Mouse (Mus musculus): ENCODE results near the gene Pltp. TPM values are rescaled to one million over a fixed set of nuclear protein-coding genes. Genes with fewer than 3 reads are reported as not detected.

Pltp gene
- total RNA-seq (2021), result 10 to 100 TPM; 90.7 to 93.5 TPM
- long read RNA-seq, experiment 1, transcript Pltp-201 (16 exons, 1,809 nt), result major isoform, 112 of 142 reads
- long read RNA-seq, experiment 1, partial matches to known transcripts, result 17 of 142 reads
- long read RNA-seq, experiment 1, other reads (novel, unspliced or antisense), result 10 of 142 reads
- long read RNA-seq, experiment 2, transcript Pltp-201 (16 exons, 1,809 nt), result major isoform, 48 of 62 reads
- long read RNA-seq, experiment 2, partial matches to known transcripts, result 5 of 62 reads
- long read RNA-seq, experiment 2, other reads (novel, unspliced or antisense), result 5 of 62 reads

DNA sequence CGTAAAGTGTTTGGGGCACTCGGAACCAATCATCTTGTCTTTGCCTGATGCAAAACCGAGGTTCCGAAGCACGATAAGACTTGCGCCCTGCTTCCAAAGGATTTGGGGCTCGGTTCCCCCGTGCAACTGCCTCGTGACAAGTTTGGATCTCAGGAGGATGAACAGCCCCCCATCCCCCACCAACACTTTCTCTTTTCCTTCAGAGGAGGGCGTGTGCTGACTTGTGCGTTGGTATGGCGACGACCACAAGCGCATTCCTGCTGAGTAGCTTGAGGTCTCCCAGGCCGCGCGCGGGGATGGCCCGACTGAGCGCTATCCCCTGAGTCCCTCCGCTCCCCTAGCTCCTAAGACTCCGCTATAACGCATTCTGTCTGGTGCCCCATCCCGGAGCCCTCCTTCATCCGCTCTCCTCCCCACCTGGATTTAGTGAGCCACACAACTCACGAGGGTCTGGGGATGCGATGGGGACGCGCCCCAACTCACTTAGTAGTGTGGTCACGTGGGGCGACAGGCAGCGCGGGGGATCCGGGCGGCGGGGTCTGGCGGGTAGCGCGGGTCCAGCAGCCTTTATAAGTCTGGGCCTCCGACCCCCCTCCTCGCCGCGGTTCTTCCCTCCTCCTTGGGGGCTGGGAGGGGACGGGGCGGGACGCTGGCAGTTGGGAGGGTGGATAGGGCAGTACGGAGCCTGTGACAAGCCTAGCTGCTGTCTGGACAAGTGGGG lies at the start of gene Pltp:
TSS of gene Pltp (minus strand) at position 611 of the 721 bp plus-strand sequence.
- DNase-seq (ENCODE audit: low spot score in 2 of 2), result no peak

DNA sequence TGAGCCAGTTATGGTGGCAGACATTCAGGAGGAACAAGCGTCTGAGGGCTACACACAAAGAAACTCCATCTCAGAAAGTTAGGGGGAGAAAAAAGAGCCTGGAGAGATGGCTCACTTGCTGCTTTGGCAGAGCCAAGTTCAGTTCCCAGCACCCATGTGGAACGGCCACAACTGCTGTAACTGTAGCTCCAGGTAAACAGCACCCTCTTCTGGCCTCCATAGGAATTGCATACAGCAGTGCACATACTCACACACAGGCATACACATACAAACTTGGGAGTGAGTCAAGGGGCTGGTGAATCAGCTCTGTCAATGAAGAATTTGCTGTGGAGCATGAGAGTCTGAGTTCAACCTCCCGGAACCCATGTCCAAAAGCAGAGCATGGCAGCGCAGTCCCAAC lies 48.6 kb upstream of the Pltp start:
- DNase-seq (ENCODE audit: low spot score in 2 of 2), result no peak

DNA sequence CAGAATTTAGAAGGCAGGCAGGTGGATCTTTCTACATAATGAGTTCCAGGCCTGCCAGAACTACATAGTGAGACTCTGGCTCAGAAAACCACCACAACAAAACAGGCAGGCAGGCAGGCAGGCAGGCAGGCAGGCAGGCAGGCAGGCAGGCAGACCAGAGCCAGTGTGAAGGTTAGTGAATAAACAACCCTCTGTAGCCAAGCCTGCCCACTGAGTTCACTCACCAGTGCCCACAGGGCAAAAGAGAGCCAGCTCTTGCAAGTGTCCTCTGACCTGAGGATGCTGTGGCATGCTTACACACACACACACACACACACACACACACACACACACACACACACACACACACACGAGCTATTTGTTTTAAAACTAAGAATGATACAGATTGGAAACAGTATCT lies 46.0 kb upstream of the Pltp start:
- no peak for DNase-seq (ENCODE audit: low spot score in 2 of 2)

DNA sequence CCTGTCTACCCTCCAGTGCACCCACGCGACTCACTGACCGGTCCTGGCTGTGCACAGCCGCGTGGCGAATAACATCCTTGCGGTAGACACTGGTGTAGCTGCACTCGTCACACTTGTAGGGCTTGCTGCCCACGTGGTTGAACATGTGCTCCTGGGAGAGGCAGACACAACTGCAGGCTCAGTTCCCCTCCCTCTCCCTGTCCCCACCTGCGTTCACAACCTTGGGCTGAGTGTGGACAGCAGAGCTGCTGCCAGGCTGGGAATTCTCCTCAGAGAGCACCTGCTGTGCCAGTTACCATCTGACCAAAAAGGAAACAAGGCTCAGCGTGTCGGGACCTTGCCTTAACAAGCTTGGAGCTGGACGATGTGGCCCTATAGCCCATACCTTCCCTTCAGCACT lies 43.9 kb upstream of the Pltp start:
- no peak for DNase-seq (ENCODE audit: low spot score in 2 of 2)

DNA sequence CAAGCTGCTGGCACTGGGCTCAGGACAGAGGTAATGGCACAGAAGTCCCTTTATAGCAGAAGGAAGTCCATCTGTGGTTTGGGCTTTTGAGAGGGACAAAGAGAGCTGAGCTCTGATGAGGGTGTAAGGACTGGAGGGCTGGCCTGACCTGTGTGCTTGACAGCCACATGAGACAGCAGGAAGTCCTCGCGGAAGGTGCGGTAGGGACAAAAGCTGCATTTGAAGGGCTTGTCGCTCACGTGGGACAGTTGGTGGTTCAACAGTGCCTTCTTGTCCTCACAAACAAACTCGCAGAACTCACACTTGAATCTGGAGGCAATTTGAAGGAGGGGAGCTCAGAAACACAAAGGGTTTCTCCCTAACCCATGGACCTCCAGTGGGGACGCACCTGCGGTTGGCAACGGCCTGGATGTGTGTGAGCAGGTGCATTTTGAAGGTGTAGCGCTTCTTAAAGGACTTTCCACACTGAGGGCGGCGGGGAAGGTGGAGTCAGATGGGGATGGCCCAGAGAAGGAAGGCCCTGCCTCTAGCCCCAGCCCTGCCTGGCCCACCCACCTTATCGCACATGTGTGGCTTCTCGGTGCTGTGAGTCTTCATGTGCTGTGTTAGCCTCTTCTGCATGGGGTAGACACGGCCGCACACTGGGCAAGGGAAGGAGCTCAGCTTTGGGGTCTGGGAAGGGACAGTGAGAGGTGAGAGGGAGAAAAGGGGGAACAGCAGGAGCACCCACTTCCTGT lies 42.4 kb upstream of the Pltp start:
- DNase-seq (ENCODE audit: low spot score in 2 of 2), result no peak

DNA sequence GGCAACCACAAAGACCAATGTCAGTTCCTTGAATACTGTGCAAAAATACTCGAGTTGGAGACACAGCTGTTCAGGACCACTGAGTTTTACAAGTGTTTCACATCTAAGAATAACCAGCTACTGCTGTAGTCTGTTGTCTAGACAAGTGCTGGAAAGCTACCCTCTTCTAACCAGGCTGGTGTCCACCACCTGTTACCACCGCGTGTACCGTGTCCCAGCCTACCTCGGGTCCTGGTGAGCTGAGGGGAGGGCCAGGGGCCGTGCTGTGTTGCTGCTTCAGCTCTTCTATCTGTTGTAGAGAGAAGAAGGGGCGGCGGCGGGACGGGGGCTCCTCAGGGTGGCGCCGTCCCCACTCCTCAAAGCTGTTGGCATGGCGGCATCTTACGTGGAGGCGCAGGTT lies 41.5 kb upstream of the Pltp start:
- no peak for DNase-seq (ENCODE audit: low spot score in 2 of 2)

DNA sequence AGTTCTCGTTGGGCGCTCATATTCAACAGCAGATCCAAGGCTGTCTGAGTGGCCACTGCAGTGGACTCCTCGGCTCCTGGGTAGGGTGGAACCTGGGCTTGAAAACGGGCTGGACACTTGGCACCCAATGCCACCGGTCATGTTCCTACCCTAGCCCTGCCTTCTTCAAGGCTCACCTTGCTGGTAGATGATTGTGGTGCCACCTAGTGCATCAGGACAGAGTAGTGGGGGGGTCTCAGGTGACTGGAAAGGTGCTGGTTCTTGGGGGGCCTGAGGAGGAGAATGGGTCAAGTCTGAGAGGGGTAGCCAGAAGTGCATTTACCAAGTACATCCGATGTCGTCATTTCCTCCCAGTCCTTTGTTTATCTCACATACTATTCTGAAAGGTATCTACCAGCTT lies 40.5 kb upstream of the Pltp start:
- DNase-seq (ENCODE audit: low spot score in 2 of 2), result no peak

DNA sequence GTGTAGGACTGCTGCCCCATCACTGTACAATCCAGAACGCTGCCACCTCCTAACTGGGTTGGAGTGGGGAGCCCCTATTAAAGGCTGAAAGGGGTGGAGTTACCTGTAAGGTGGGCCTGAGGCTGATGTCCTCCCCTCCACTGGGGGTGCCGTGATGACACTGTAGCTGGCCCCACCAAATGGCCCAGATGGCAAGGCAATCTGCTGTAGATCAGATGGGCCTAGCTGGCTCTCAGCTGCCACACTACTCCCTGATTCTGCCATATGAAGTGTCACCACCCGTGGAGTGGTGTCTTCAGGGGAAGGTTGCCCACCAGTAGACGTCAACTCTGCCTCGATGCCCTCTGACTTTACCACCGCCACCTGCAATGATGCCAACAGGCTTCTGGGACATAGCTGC lies 38.4 kb upstream of the Pltp start:
- no peak for DNase-seq (ENCODE audit: low spot score in 2 of 2)

DNA sequence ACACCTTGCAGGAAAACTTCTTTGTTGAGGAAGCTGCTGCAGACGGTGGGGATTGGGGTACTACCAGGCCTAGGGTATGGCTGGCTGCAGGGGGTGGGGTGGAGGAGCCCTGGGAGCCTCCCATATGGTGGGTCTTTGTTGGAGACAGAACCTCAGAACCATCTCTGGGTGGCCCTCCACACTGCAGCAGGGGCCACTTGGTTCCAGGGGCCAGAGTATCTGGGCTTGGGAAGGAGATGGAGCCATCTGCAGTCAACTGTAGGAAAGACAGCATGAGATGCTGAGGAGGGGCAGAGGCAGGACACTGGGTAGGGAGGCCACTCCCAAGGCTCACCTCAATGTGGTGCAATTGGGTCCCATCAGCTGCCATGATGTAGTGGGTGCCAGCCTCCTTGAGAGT lies 37.1 kb upstream of the Pltp start:
- DNase-seq (ENCODE audit: low spot score in 2 of 2), result no peak

DNA sequence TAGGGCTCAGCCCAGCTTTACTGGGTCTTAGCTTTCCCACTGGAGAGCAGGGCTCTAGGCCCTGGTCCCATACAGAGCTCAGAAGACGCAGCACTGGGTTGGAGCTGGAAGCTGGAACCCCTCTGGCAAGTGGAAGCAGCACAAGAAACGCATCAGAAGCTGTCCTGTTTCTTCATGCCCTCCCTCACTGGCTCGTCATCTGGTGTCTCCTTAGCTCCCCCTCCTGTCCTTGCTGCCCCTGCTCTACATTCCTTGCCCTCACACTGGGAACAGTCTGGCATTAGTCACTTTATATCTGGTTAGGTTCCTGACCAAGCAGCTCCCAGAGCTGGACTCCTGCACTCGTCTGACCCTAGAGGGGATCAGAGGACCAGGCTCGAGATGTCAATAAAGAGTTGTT lies 36.5 kb upstream of the Pltp start:
- DNase-seq (ENCODE audit: low spot score in 2 of 2), result no peak

DNA sequence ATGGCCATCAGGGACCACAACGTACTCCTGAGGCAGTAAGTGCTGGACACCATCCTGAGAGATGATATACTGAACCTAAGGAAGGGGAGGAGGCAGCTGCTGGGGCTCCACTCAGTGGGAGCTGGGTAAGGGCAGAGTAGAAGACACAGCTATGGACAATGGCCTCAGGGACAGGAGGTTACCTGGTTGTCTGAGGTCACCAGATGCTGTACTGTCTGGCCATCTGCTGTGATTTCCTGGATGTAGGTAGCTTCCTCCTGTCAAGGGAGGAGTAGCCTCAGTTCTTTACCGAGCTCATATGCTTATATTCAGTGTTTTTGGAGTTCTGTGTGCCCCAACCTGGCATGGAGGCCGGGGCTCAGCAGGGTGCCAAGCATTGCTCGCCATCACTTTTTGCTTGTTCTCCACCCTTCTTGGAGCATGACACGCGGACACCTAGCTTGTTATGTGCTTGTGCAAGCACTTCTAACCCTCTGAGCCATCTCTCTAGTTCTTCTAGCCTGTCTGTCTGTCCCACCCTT lies 35.2 kb upstream of the Pltp start:
- DNase-seq (ENCODE audit: low spot score in 2 of 2), result peak in 1 of 2 experiments; percentile 2

DNA sequence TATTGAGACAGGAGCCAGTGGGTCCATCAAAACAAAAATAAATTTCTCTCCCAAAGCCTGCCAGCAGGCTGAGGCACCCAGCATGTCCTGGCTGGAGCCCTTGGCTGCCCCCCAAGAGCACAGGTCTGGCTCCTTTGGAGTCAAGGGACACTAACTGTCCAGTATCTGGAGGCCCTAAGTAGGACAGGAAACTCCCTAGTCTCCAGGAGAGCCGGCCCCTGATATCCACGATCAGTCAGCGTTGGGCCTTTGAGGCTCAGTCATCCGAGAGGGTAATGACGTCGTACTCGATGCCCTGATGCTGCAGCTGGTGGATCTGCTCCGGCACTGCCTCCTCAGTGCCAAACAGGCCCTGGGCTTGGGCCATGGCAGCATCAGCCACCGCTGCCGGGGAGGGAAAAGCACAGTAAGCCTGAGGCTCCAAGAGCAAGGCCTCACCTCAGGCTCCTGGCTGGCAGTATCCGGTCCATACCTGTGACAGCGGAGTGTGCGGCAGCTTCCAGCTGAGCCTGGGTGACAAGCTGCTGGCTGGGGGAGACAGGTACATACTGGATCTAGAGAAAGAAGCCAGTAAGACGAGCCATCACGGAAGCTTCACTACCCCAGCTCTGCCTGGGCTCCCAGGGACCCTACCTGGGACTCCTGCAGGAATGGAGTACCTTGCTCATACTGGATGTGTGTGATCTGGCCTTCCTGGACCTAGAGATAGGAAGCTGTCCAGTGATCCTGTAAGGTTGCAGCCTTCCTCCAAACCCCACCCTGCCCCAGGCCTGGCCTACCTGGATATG lies 34.6 kb upstream of the Pltp start:
- peak in 1 of 2 experiments; percentile 10 for DNase-seq (ENCODE audit: low spot score in 2 of 2)

DNA sequence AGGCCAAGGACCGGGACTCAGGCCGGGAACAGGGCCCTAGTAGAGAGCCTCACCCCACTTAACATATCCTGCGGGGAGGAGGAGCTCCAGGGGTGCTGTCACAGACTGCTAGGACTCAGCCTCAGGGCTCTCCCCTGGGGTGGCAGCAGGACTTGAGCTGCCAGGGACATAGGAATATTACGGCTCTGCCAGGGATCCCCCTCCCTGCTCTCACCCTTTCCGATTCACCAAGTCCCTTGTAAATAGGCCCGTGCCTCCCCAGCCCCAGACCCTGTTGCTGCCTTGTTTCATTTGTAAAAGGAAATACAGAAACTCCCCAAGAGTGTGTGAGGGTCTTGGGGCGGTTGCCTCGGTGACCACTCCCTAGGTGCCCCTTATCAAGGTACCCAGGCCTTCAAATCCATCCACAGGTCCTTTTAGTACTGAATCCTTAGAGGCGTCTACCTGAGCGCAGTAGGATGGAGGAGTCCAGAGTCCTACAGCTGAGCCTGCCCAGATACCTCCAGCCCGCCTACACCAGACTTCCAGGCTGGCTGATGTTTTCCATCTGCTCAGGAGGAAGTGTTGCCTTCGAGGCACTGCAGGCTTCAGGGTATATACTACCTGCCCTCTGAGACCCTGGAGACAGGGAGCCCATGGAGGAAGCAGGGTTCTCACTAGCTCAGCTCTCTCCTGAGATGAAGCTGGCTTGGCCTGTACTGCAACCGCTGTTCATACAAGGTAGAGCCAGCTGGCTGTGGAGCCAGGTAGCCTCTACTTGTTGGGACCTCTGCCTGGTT lies 33.7 kb upstream of the Pltp start:
- peak in 1 of 2 experiments; percentile 7 for DNase-seq (ENCODE audit: low spot score in 2 of 2)

DNA sequence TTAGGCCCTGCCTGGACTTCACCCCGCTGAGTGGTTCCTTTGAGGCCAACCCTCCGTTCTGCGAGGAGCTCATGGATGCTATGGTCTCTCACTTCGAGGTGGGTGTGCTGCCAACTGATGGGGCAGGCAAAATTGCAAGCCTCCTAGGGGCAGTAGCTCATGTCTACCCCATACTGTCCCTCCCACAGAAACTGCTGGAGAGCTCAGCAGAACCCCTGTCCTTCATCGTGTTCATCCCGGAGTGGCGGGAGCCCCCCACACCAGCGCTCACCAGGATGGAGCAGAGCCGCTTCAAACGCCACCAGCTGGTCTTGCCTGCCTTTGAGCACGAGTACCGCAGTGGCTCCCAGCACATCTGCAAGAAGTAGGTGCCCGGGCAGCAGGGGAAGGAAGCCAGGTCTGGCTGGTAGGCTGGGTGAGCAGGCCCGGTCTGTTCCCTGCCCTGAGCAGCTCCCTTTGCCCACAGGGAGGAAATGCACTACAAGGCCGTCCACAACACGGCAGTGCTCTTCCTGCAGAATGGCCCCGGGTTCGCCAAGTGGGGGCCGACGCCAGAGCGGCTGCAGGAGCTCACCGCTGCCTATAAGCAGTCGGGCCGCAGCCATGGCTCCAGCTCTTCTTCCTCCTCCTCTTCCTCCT lies 33.0 kb upstream of the Pltp start:
- DNase-seq (ENCODE audit: low spot score in 2 of 2), result peak in 1 of 2 experiments; percentile 2

DNA sequence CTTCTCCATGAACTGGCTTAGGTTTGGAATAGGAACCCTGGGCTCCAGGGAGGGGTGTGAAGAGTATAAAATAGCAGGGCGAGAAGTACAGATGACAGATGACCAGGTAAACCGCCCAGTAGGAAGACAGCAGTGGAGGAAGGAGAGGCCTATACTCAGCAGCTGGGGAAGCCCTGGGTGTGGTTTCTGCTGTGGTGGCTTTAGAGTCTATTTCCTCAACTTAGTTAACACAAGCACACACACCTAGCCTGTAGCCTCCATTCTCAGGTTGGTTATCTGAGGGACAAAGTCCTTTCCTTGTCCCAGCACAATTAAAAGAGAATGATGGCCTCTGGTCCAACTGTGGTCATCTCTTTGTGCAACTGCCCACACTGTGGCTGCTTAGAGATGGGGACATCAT lies 32.4 kb upstream of the Pltp start:
- DNase-seq (ENCODE audit: low spot score in 2 of 2), result peak in 1 of 2 experiments; percentile 0

DNA sequence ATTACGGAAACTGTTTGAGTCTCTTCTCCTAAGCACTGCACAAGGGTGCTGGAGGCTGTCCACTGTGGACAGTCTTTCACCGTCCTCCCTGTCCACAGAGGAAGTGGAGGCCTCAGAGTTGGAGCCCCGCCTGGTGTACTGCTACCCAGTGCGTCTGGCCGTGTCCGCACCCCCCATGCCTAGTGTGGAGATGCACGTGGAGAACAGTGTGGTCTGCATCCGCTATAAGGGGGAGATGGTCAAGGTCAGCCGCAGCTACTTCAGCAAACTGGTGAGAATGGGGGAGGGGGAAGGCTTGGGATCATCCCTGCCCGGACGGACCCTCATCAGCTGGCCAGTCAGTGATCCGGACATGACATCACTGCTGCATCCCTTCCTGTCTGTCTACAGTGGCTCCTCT lies 31.5 kb upstream of the Pltp start:
- peak in 1 of 2 experiments; percentile 1 for DNase-seq (ENCODE audit: low spot score in 2 of 2)

DNA sequence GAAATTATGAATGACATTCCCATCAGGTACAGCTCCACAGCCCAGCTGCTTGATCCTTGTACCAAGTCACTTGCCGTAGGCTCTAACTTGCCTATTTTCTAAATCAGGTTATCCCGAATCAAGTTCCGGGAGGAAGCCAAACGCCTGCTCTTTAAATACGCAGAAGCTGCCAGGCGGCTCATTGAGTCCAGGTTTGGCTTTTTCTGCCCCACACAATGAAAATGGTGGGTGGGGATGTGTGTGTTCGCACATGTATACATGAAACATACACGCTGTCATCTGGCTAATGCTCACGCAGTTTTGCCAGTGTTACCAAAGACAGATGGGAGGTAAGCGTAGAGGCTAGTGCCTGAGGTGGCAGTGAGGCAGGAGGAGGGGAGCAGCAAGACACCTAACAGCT lies 29.1 kb upstream of the Pltp start:
- no peak for DNase-seq (ENCODE audit: low spot score in 2 of 2)

DNA sequence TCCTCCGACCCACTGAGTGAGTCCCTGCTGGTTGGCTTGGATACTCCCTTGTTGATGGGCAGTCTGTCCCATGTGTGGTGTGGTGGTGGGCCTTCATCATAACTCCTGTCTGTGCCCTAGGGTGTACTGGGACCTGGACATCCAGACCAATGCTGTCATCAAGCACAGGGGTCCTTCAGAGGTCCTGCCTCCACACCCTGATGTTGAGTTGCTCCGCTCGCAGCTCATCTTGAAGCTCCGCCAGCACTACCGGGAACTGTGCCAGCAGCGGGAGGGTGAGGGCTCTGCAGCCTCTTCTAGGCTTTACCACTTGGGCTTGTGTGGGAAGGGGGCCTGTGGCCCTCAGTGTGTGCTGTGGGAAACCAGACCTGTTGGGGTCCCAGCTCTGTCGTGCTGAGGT lies 28.3 kb upstream of the Pltp start:
- peak; percentile 89 to 90 for DNase-seq (ENCODE audit: low spot score in 2 of 2)

DNA sequence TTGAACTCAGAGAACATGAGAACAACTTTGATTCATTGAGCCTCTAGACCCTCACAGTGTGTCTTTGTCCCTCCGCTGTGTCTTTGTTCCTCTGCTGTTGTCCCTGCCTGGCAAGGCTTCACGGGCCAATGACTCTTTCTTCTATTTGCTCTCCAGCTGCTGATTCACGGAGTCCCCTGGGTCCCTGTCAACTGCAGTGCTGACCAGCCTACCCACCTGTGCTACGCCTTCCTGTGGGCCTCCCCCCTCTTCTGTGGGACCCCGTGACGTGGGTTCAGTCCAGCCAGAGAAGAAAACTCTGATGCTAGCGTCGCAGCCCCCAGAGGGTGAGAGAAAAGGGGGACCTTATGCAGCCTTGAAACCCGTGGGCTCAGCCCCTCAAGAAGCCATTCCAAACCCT lies 25.1 kb upstream of the Pltp start:
- DNase-seq (ENCODE audit: low spot score in 2 of 2), result no peak
